Mouse (Mus musculus) CH12.LX (cell line): ENCODE data around the gene Kifc5b.

Experiments used
- CTCF ChIP-seq, 2 experiments: IDR thresholded peaks in 1 of 2; conservative IDR thresholded peaks in 1 of 2; 2 replicates each; pipeline ENCODE4 v1.5.1; 2011 to 2012; ENCODE audit warnings: low read depth in 2 of 2, low read length in 2 of 2, improper control_type of control experiment in 1 of 2, inconsistent platforms in 1 of 2, mild to moderate bottlenecking in 1 of 2, moderate library complexity in 1 of 2
- EP300 ChIP-seq: IDR thresholded peaks from 2 replicates; pipeline ENCODE4 v1.6.1; 2011; ENCODE audit warnings: low read length, improper control_type of control experiment
- MAFK ChIP-seq: IDR thresholded peaks from 2 replicates; pipeline ENCODE4 v1.6.1; 2011; ENCODE audit warnings: low read length, improper control_type of control experiment; ENCODE audit not compliant: insufficient replicate concordance
- SMC3 ChIP-seq: IDR thresholded peaks from 2 replicates; pipeline ENCODE4 v1.6.1; 2011; ENCODE audit warnings: low read depth, low read length, improper control_type of control experiment

DNA sequence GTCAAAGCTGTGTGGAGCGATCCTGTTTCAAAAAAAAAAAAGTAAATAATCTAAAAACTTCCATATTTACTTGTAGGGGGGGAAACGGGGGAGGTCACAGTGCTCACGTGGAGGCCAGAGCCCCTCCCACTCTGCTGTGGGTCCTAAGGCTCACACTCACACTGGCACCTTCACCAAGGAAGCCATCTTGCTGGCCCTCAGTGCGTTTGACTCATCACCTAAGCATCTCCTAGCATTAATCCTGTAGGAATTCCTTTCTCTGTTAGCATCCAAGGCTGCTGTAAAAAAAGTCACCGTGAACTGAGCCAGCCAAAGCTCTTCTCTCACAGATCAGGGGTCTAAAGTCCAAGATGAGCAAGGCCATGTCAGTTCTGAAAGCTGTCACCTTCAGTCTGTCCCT, 39.4 kb downstream of the Kifc5b start:
- TF ChIP-seq CTCF (conservative IDR thresholded peaks at IDR 0.05 in 1 of 2, IDR thresholded peaks at IDR 0.05 in 1 of 2; ENCODE audit: low read depth in 2 of 2, low read length in 2 of 2) (no peak), EP300 (no peak), MAFK (no peak), SMC3 (no peak)
